Mouse (Mus musculus) hindbrain, embryonic 11.5 days (tissue): ENCODE measurements at regions not wholly inside any gene's neighbourhood (a gene's known extent, or its start where the extent isn't known, plus 50 kb on each side); places are given as distances from the start of the nearest gene placed in this dataset.

Experiments used
- ATAC-seq: fragments of 200-750 bp; cut with Nextera tagmentation; 2 replicates; pipeline ENCODE4 v1.8.0; 2017; ENCODE audit warnings: mild to moderate bottlenecking, moderate TSS enrichment, moderate library complexity; ENCODE audit not compliant: low FRiP score
- DNase-seq: peaks from one replicate; pipeline ENCODE4 v3.0.0-alpha.2; 2015; ENCODE audit warnings: low spot score
- H3K27ac ChIP-seq: fragments of 300-500 bp; sonication (generic); 2 replicates; pipeline ENCODE4 v1.5.1; 2014; ENCODE audit warnings: mild to moderate bottlenecking, low read depth, low read length
- H3K27me3 ChIP-seq: fragments of 300-500 bp; sonication (generic); 2 replicates; pipeline ENCODE4 v1.6.1; 2014; ENCODE audit warnings: mild to moderate bottlenecking, low read length, moderate library complexity, mixed read lengths; ENCODE audit not compliant: control insufficient read depth, insufficient read depth
- H3K36me3 ChIP-seq: fragments of 300-500 bp; sonication (generic); 2 replicates; pipeline ENCODE4 v1.6.1; 2014; ENCODE audit warnings: mild to moderate bottlenecking, low read length, moderate library complexity, mixed read lengths; ENCODE audit not compliant: control insufficient read depth, insufficient read depth
- H3K4me1 ChIP-seq: fragments of 300-500 bp; sonication (generic); replicated peaks from 2 replicates; pipeline ENCODE4 v1.6.1; 2014; ENCODE audit warnings: low read length, mixed read lengths; ENCODE audit not compliant: control insufficient read depth, insufficient read depth
- H3K4me2 ChIP-seq: fragments of 300-500 bp; sonication (generic); replicated peaks from 2 replicates; pipeline ENCODE4 v1.6.1; 2014; ENCODE audit warnings: mild to moderate bottlenecking, low read depth, low read length
- H3K4me3 ChIP-seq: fragments of 300-500 bp; sonication (generic); 2 replicates; pipeline ENCODE4 v1.5.1; 2014; ENCODE audit warnings: low read depth, low read length
- H3K9ac ChIP-seq: fragments of 300-500 bp; sonication (generic); 2 replicates; pipeline ENCODE4 v1.6.1; 2014; ENCODE audit warnings: low read depth, low read length
- H3K9me3 ChIP-seq: fragments of 300-500 bp; sonication (generic); 2 replicates; pipeline ENCODE4 v1.6.1; 2016; ENCODE audit warnings: low read length; ENCODE audit not compliant: control insufficient read depth
- WGBS: fragments of 180-500 bp; shearing (Covaris S2); extraction: QIAGEN DNeasy Blood & Tissue Kit; methylation state at CpG from one replicate; pipeline ENCODE4 v1.1.7; 2014; 5-methylcytosine and 5-hydroxymethylcytosine counted together

GRCm38 (mm10) chr15:13635346-13635940 is 462.0 kb upstream of the Cdh6 start:
- Histone ChIP-seq H3K4me1 (no peaks in the 10 kb centered on the region), H3K9me3 (no peaks in the 10 kb centered on the region), H3K27ac (no peak overlapping the region), H3K36me3 (no peaks in the 10 kb centered on the region), H3K27me3 (no peaks in the 10 kb centered on the region), H3K9ac (no peak overlapping the region), H3K4me3 (no peak overlapping the region), H3K4me2 (no peak overlapping the region)
- WGBS, result 88% methylated on average over 2 of the region's 2 CpGs
- no peak for DNase-seq
- ATAC-seq, result no peak

GRCm38 (mm10) chr15:13602133-13602532 is 428.7 kb upstream of the Cdh6 start:
- 96% methylated on average over 1 of the region's 1 CpGs for WGBS
- H3K9me3 ChIP-seq, result no peaks in the 10 kb centered on the region
- ATAC-seq, result no peak
- H3K4me1 ChIP-seq, result no peaks in the 10 kb centered on the region
- DNase-seq, result no peak
- H3K36me3 ChIP-seq, result no peaks in the 10 kb centered on the region
- no peak overlapping the region for H3K4me3 ChIP-seq
- H3K27ac ChIP-seq, result no peak overlapping the region
- H3K4me2 ChIP-seq, result no peak overlapping the region
- H3K9ac ChIP-seq, result no peak overlapping the region
- H3K27me3 ChIP-seq, result no peaks in the 10 kb centered on the region

DNA sequence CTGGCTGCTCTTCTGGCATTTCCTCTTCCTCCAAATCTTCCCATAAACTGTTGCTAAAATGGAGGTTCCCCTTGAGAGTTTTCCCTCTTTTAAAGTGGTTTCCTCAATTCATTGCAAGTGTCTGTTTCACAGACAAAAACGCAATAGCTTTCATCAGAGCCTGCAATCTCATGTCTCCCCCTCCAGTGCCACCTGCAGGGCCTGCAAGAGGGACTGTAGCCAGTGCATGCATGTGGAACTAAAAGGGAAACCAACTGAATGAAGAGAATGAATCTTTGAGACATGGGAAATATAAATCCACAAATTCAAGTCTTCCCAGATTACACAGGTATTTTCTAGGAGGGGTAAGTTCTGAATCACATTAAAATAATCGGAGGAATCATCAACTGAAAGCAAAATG is 424.4 kb upstream of the Cdh6 start:
- no peaks in the 10 kb centered on the region for H3K9me3 ChIP-seq
- 69% methylated on average over 2 of the region's 2 CpGs for WGBS
- no peak overlapping the region for H3K4me2 ChIP-seq
- H3K9ac ChIP-seq, result no peak overlapping the region
- H3K27me3 ChIP-seq, result no peaks in the 10 kb centered on the region
- ATAC-seq, result no peak
- H3K4me1 ChIP-seq, result no peaks in the 10 kb centered on the region
- no peak overlapping the region for H3K4me3 ChIP-seq
- no peak overlapping the region for H3K27ac ChIP-seq
- no peaks in the 10 kb centered on the region for H3K36me3 ChIP-seq
- no peak for DNase-seq

- no peak overlapping the region for H3K4me3 ChIP-seq
- H3K27me3 ChIP-seq, result no peaks in the 10 kb centered on the region
- no peak overlapping the region for H3K27ac ChIP-seq
- H3K9me3 ChIP-seq, result no peaks in the 10 kb centered on the region
- H3K4me2 ChIP-seq, result no peak overlapping the region
- DNase-seq (no peak), ATAC-seq (no peak)
- no peak overlapping the region for H3K9ac ChIP-seq
- H3K36me3 ChIP-seq, result no peaks in the 10 kb centered on the region
- H3K4me1 ChIP-seq, result no peaks in the 10 kb centered on the region
- 78% methylated on average over 5 of the region's 5 CpGs for WGBS
These were observed 420.3 kb upstream of the Cdh6 start for GRCm38 (mm10) chr15:13593823-13594222.

- Histone ChIP-seq H3K9me3 (no peaks in the 10 kb centered on the region), H3K4me1 (no peaks in the 10 kb centered on the region), H3K4me2 (no peak overlapping the region), H3K27me3 (no peaks in the 10 kb centered on the region), H3K27ac (no peak overlapping the region), H3K4me3 (no peak overlapping the region), H3K9ac (no peak overlapping the region), H3K36me3 (no peaks in the 10 kb centered on the region)
- 71% methylated on average over 5 of the region's 5 CpGs for WGBS
- DNase-seq (no peak), ATAC-seq (no peak)
These were observed 417.4 kb upstream of the Cdh6 start for GRCm38 (mm10) chr15:13590864-13591263.

- no peaks in the 10 kb centered on the region for H3K27me3 ChIP-seq
- ATAC-seq, result no peak
- no peak overlapping the region for H3K27ac ChIP-seq
- H3K36me3 ChIP-seq, result no peaks in the 10 kb centered on the region
- 74% methylated on average over 4 of the region's 4 CpGs for WGBS
- H3K4me3 ChIP-seq, result no peak overlapping the region
- H3K9ac ChIP-seq, result no peak overlapping the region
- no peak overlapping the region for H3K4me2 ChIP-seq
- H3K4me1 ChIP-seq, result no peaks in the 10 kb centered on the region
- H3K9me3 ChIP-seq, result no peaks in the 10 kb centered on the region
- no peak for DNase-seq
These were observed 409.8 kb upstream of the Cdh6 start for GRCm38 (mm10) chr15:13583300-13583699.

DNA sequence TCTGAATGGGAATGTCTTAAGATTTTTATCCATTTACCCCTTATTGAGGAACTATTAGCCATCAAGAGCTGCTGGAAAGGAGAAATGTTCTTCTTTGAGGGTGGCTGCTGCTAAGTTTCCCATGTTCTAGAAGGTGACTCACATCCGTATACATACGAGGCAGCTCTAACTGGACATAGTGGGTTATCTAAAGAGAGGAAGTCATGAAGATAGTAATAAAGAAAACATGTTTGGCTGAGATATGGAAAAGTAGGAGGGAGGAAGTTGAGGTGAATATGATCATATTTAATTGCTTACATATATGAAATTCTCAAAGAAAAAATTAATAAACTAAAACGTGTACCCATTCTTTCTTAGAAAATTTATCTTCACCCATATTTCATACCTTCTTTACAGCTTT is 408.7 kb upstream of the Cdh6 start:
- no peak overlapping the region for H3K27ac ChIP-seq
- no peaks in the 10 kb centered on the region for H3K9me3 ChIP-seq
- no peaks in the 10 kb centered on the region for H3K4me1 ChIP-seq
- no peaks in the 10 kb centered on the region for H3K27me3 ChIP-seq
- H3K9ac ChIP-seq, result no peak overlapping the region
- no peaks in the 10 kb centered on the region for H3K36me3 ChIP-seq
- no peak for ATAC-seq
- WGBS, result 88% methylated on average over 3 of the region's 3 CpGs
- no peak overlapping the region for H3K4me2 ChIP-seq
- no peak for DNase-seq
- H3K4me3 ChIP-seq, result no peak overlapping the region

- DNase-seq (no peak), ATAC-seq (no peak)
- Histone ChIP-seq H3K9me3 (no peaks in the 10 kb centered on the region), H3K27me3 (no peaks in the 10 kb centered on the region), H3K36me3 (no peaks in the 10 kb centered on the region), H3K4me2 (no peak overlapping the region), H3K9ac (no peak overlapping the region), H3K4me3 (no peak overlapping the region), H3K27ac (no peak overlapping the region), H3K4me1 (no peaks in the 10 kb centered on the region)
- 88% methylated on average over 3 of the region's 3 CpGs for WGBS
These were observed 400.1 kb upstream of the Cdh6 start for GRCm38 (mm10) chr15:13573621-13574020.

- Histone ChIP-seq H3K4me2 (no peak overlapping the region), H3K36me3 (no peaks in the 10 kb centered on the region), H3K27ac (no peak overlapping the region), H3K9me3 (no peaks in the 10 kb centered on the region), H3K4me3 (no peak overlapping the region), H3K4me1 (no peaks in the 10 kb centered on the region), H3K9ac (no peak overlapping the region), H3K27me3 (no peaks in the 10 kb centered on the region)
- ATAC-seq (no peak), DNase-seq (no peak)
These were observed 387.4 kb upstream of the Cdh6 start for GRCm38 (mm10) chr15:13560920-13561319.
